Mouse (Mus musculus): ENCODE data around the gene Aff4. TPM values are rescaled to one million over a fixed set of nuclear protein-coding genes. Genes with fewer than 3 reads are reported as not detected.
A peak's percentile ranks its signal among the peaks of the same experiment; 100 is the strongest.

Gene Aff4
- polyA plus RNA-seq (2012; rRNA removed) = 18.0 and 18.7 TPM in 2 replicates

- Histone ChIP-seq H3K4me1 (ENCODE audit: control insufficient read depth, insufficient read depth, low read length) (peaks cover 2% of the 10 kb centered on the region; the same call in 1 of the 2 replicates), H3K27ac (ENCODE audit: insufficient read depth, low read depth, low read length) (peak within 1 kb of the TSS; percentile 95), H3K4me3 (ENCODE audit: insufficient read depth, low read depth, low read length) (peak within 1 kb of the TSS; percentile 99), H3K36me3 (ENCODE audit: control insufficient read depth, insufficient read depth, low read length) (no peaks in the 10 kb centered on the region), H3K27me3 (replicated peaks; ENCODE audit: control insufficient read depth, insufficient read depth, low read length) (no peaks in the 10 kb centered on the region)
- under 1% methylated on average over 125 of the region's 127 CpGs for WGBS
- peak; percentile 94 for DNase-seq
- TF ChIP-seq POLR2A (IDR thresholded peaks at IDR 0.05; ENCODE audit: low read depth, low read length) (peak; percentile 50), CTCF (conservative IDR thresholded peaks at IDR 0.05; ENCODE audit: insufficient read depth, insufficient read length, low read depth, low read length) (no peak)
Observed at GRCm38 (mm10) chr11:53350291-53351223, at the start of gene Aff4. Gene Aff4 (plus strand): TSS chr11:53350833.

GRCm38 (mm10) chr11:53301167-53301515 lies 49.5 kb upstream of the Aff4 start:
- 49% methylated on average over 9 of the region's 9 CpGs for WGBS
- Histone ChIP-seq H3K4me1 (ENCODE audit: control insufficient read depth, insufficient read depth, low read length) (peaks cover 24% of the 10 kb centered on the region; the same call in 1 of the 2 replicates), H3K27me3 (replicated peaks; ENCODE audit: control insufficient read depth, insufficient read depth, low read length) (no peaks in the 10 kb centered on the region), H3K4me3 (ENCODE audit: insufficient read depth, low read depth, low read length) (peak overlapping the region; percentile 86), H3K27ac (ENCODE audit: insufficient read depth, low read depth, low read length) (peak overlapping the region; percentile 100), H3K36me3 (ENCODE audit: control insufficient read depth, insufficient read depth, low read length) (no peaks in the 10 kb centered on the region)
- DNase-seq = no peak
- TF ChIP-seq POLR2A (IDR thresholded peaks at IDR 0.05; ENCODE audit: low read depth, low read length) (no peak), CTCF (conservative IDR thresholded peaks at IDR 0.05; ENCODE audit: insufficient read depth, insufficient read length, low read depth, low read length) (no peak)

- TF ChIP-seq POLR2A (IDR thresholded peaks at IDR 0.05; ENCODE audit: low read depth, low read length) (no peak), CTCF (conservative IDR thresholded peaks at IDR 0.05; ENCODE audit: insufficient read depth, insufficient read length, low read depth, low read length) (no peak)
- H3K4me1 ChIP-seq (ENCODE audit: control insufficient read depth, insufficient read depth, low read length) = peaks cover 17% of the 10 kb centered on the region
- 86% methylated on average over 14 of the region's 14 CpGs for WGBS
Observed at GRCm38 (mm10) chr11:53304044-53304840, 46.4 kb upstream of the Aff4 start.

GRCm38 (mm10) chr11:53306965-53307364 lies 43.7 kb upstream of the Aff4 start:
- H3K27me3 ChIP-seq (replicated peaks; ENCODE audit: control insufficient read depth, insufficient read depth, low read length) = no peaks in the 10 kb centered on the region
- H3K4me3 ChIP-seq (ENCODE audit: insufficient read depth, low read depth, low read length) = no peak overlapping the region
- H3K4me1 ChIP-seq (ENCODE audit: control insufficient read depth, insufficient read depth, low read length) = peaks cover 13% of the 10 kb centered on the region
- no peak for DNase-seq
- H3K27ac ChIP-seq (ENCODE audit: insufficient read depth, low read depth, low read length) = peak overlapping the region; percentile 73; the same call in 1 of the 2 replicates
- 57% methylated on average over 2 of the region's 2 CpGs for WGBS
- no peaks in the 10 kb centered on the region for H3K36me3 ChIP-seq (ENCODE audit: control insufficient read depth, insufficient read depth, low read length)
- TF ChIP-seq POLR2A (IDR thresholded peaks at IDR 0.05; ENCODE audit: low read depth, low read length) = no peak
- no peak for TF ChIP-seq CTCF (conservative IDR thresholded peaks at IDR 0.05; ENCODE audit: insufficient read depth, insufficient read length, low read depth, low read length)

More at GRCm38 (mm10) chr11:53304044-53304840, 46.4 kb upstream of the Aff4 start:
- no peak for DNase-seq
- no peaks in the 10 kb centered on the region for H3K27me3 ChIP-seq (replicated peaks; ENCODE audit: control insufficient read depth, insufficient read depth, low read length)
- no peak overlapping the region for H3K27ac ChIP-seq (ENCODE audit: insufficient read depth, low read depth, low read length)
- H3K36me3 ChIP-seq (ENCODE audit: control insufficient read depth, insufficient read depth, low read length) = no peaks in the 10 kb centered on the region
- H3K4me3 ChIP-seq (ENCODE audit: insufficient read depth, low read depth, low read length) = no peak overlapping the region

GRCm38 (mm10) chr11:53307558-53308065 lies 43.0 kb upstream of the Aff4 start:
- H3K4me1 ChIP-seq (ENCODE audit: control insufficient read depth, insufficient read depth, low read length) = peaks cover 13% of the 10 kb centered on the region
- no peaks in the 10 kb centered on the region for H3K36me3 ChIP-seq (ENCODE audit: control insufficient read depth, insufficient read depth, low read length)
- TF ChIP-seq CTCF (conservative IDR thresholded peaks at IDR 0.05; ENCODE audit: insufficient read depth, insufficient read length, low read depth, low read length) (no peak), POLR2A (IDR thresholded peaks at IDR 0.05; ENCODE audit: low read depth, low read length) (no peak)
- DNase-seq = peak; percentile 78
- H3K4me3 ChIP-seq (ENCODE audit: insufficient read depth, low read depth, low read length) = no peak overlapping the region
- no peaks in the 10 kb centered on the region for H3K27me3 ChIP-seq (replicated peaks; ENCODE audit: control insufficient read depth, insufficient read depth, low read length)
- 21% methylated on average over 10 of the region's 10 CpGs for WGBS
- H3K27ac ChIP-seq (ENCODE audit: insufficient read depth, low read depth, low read length) = peak overlapping the region; percentile 73

GRCm38 (mm10) chr11:53308251-53308864 lies 42.3 kb upstream of the Aff4 start:
- peak overlapping the region; percentile 73 for H3K27ac ChIP-seq (ENCODE audit: insufficient read depth, low read depth, low read length)
- peak; percentile 68 for DNase-seq
- H3K4me3 ChIP-seq (ENCODE audit: insufficient read depth, low read depth, low read length) = no peak overlapping the region
- TF ChIP-seq POLR2A (IDR thresholded peaks at IDR 0.05; ENCODE audit: low read depth, low read length) = no peak
- TF ChIP-seq CTCF (conservative IDR thresholded peaks at IDR 0.05; ENCODE audit: insufficient read depth, insufficient read length, low read depth, low read length) = no peak
- peaks cover 13% of the 10 kb centered on the region for H3K4me1 ChIP-seq (ENCODE audit: control insufficient read depth, insufficient read depth, low read length)
- no peaks in the 10 kb centered on the region for H3K27me3 ChIP-seq (replicated peaks; ENCODE audit: control insufficient read depth, insufficient read depth, low read length)
- no peaks in the 10 kb centered on the region for H3K36me3 ChIP-seq (ENCODE audit: control insufficient read depth, insufficient read depth, low read length)

Data from kidney, adult 2 months (tissue).